Mouse (Mus musculus) neural tube, embryonic 12.5 days (tissue): ENCODE results near the gene Baiap2. TPM values are rescaled to one million over a fixed set of nuclear protein-coding genes. Genes with fewer than 3 reads are reported as not detected.

Experiments
- microRNA counts: library from miRNA; unstranded; fragments of <30 nt; microRNA quantifications from one replicate; lab custom pipeline; 2017
- microRNA-seq: library from miRNA; unstranded; fragments of <30 nt; microRNA quantifications from one replicate; pipeline ENCODE4, GENCODE M21; 2017
- polyA plus RNA-seq: library from polyadenylated mRNA; unstranded; fragments of >200 nt; fragmentation: Nextera tagmentation; extraction: Ambion mirVana; gene quantifications from 2 replicates; pipeline ENCODE4 v1.2.1, GENCODE M21; 2016

The Baiap2 gene
- polyA plus RNA-seq, 1 experiment from 2014 or later: 11.8 TPM

MicroRNAs encoded within 50 kb of the gene (microRNA counts, 519-probe panel; counts per million panel counts)
- 342 counts per million, percentile 67 among the panel's probes with 10 or more counts for microRNA mmu-miR-338-3p (lab: Ali Mortazavi, UCI)
- 342 counts per million, percentile 67 among the panel's probes with 10 or more counts for microRNA mmu-miR-338-5p (lab: Ali Mortazavi, UCI)

Small RNA genes within 50 kb of the gene (microRNA-seq; reads per million reads assigned to microRNA genes)
- not detected for gene Mir3065
- not detected for gene Mir338

Other genes starting within 250 kb of the Baiap2 start
- 95.6 and 99.4 TPM in 2 replicates for gene Chmp6, start 29.3 kb upstream of the Baiap2 start, polyA plus RNA-seq
- gene Aatk, start 104.4 kb downstream of the Baiap2 start, polyA plus RNA-seq: 14.6 and 17.6 TPM in 2 replicates
- 41.3 and 43.6 TPM in 2 replicates for gene Cep131, start 144.1 kb downstream of the Baiap2 start, polyA plus RNA-seq
- gene Tepsin, start 156.0 kb downstream of the Baiap2 start, polyA plus RNA-seq: 24.1 and 24.5 TPM in 2 replicates
- 48.9 and 56.4 TPM in 2 replicates for gene Ndufaf8, start 156.2 kb downstream of the Baiap2 start, polyA plus RNA-seq
- gene Slc38a10, start 208.6 kb downstream of the Baiap2 start, polyA plus RNA-seq: 119 and 121 TPM in 2 replicates